Mouse (Mus musculus): ENCODE measurements around the gene Hist1h3f.
"Not testable (repeated sequence)": the region's sequence is repeated elsewhere in the genome, so short reads cannot be mapped to it uniquely, and the experiment has no call there.

The Hist1h3f gene

GRCm38 (mm10) chr13:23585442-23586098 is 41.7 kb downstream of the Hist1h3f start:
- peak; percentile 81 for DNase-seq

GRCm38 (mm10) chr13:23586099-23586939 is 42.5 kb downstream of the Hist1h3f start:
- no peak for DNase-seq

GRCm38 (mm10) chr13:23586940-23587225 is 43.0 kb downstream of the Hist1h3f start:
- DNase-seq, result no peak

- DNase-seq, result no peak
Observed at GRCm38 (mm10) chr13:23591206-23591605, 47.4 kb downstream of the Hist1h3f start.

- not testable (repeated sequence) for DNase-seq
Observed at GRCm38 (mm10) chr13:23591886-23592285, 48.0 kb downstream of the Hist1h3f start.

- DNase-seq, result no peak
Observed at GRCm38 (mm10) chr13:23592614-23593013, 48.8 kb downstream of the Hist1h3f start.

GRCm38 (mm10) chr13:23593051-23593770 is 49.4 kb downstream of the Hist1h3f start:
- DNase-seq, result peak; percentile 42

Measured in kidney, postnatal 14 days (tissue).